Mouse (Mus musculus): Measurements from ENCODE around the gene Cmklr1.

Gene Cmklr1

GRCm38 (mm10) chr5:113670597-113670996 is 20.4 kb upstream of the Cmklr1 start:
- TF ChIP-seq GATA4 (IDR thresholded peaks at IDR 0.05; ENCODE audit: insufficient replicate concordance, low read length): no peak

- TF ChIP-seq GATA4 (IDR thresholded peaks at IDR 0.05; ENCODE audit: insufficient replicate concordance, low read length): no peak
Measured at GRCm38 (mm10) chr5:113670110-113670509, 19.9 kb upstream of the Cmklr1 start.

GRCm38 (mm10) chr5:113664629-113665195 is 14.5 kb upstream of the Cmklr1 start:
- no peak for TF ChIP-seq GATA4 (IDR thresholded peaks at IDR 0.05; ENCODE audit: insufficient replicate concordance, low read length)

- no peak for TF ChIP-seq GATA4 (IDR thresholded peaks at IDR 0.05; ENCODE audit: insufficient replicate concordance, low read length)
Measured at GRCm38 (mm10) chr5:113664127-113664526, 13.9 kb upstream of the Cmklr1 start.

GRCm38 (mm10) chr5:113660872-113661271 is 10.6 kb upstream of the Cmklr1 start:
- no peak for TF ChIP-seq GATA4 (IDR thresholded peaks at IDR 0.05; ENCODE audit: insufficient replicate concordance, low read length)

- TF ChIP-seq GATA4 (IDR thresholded peaks at IDR 0.05; ENCODE audit: insufficient replicate concordance, low read length): no peak
Measured at GRCm38 (mm10) chr5:113654821-113655220, 4.6 kb upstream of the Cmklr1 start.

- TF ChIP-seq GATA4 (IDR thresholded peaks at IDR 0.05; ENCODE audit: insufficient replicate concordance, low read length): no peak
Measured at GRCm38 (mm10) chr5:113654206-113654605, 4.0 kb upstream of the Cmklr1 start.

- TF ChIP-seq GATA4 (IDR thresholded peaks at IDR 0.05; ENCODE audit: insufficient replicate concordance, low read length): no peak
Measured at GRCm38 (mm10) chr5:113652215-113652614, 2.0 kb upstream of the Cmklr1 start.

- TF ChIP-seq GATA4 (IDR thresholded peaks at IDR 0.05; ENCODE audit: insufficient replicate concordance, low read length): no peak
Measured at GRCm38 (mm10) chr5:113648647-113649211, 1.5 kb downstream of the Cmklr1 start.

GRCm38 (mm10) chr5:113647141-113647540 is 3.1 kb downstream of the Cmklr1 start:
- TF ChIP-seq GATA4 (IDR thresholded peaks at IDR 0.05; ENCODE audit: insufficient replicate concordance, low read length): no peak

GRCm38 (mm10) chr5:113644520-113644919 is 5.7 kb downstream of the Cmklr1 start:
- no peak for TF ChIP-seq GATA4 (IDR thresholded peaks at IDR 0.05; ENCODE audit: insufficient replicate concordance, low read length)

- no peak for TF ChIP-seq GATA4 (IDR thresholded peaks at IDR 0.05; ENCODE audit: insufficient replicate concordance, low read length)
Measured at GRCm38 (mm10) chr5:113643107-113643848, 6.9 kb downstream of the Cmklr1 start.

- no peak for TF ChIP-seq GATA4 (IDR thresholded peaks at IDR 0.05; ENCODE audit: insufficient replicate concordance, low read length)
Measured at GRCm38 (mm10) chr5:113641066-113641465, 9.2 kb downstream of the Cmklr1 start.

- no peak for TF ChIP-seq GATA4 (IDR thresholded peaks at IDR 0.05; ENCODE audit: insufficient replicate concordance, low read length)
Measured at GRCm38 (mm10) chr5:113639126-113639525, 11.1 kb downstream of the Cmklr1 start.

GRCm38 (mm10) chr5:113638055-113638454 is 12.2 kb downstream of the Cmklr1 start:
- no peak for TF ChIP-seq GATA4 (IDR thresholded peaks at IDR 0.05; ENCODE audit: insufficient replicate concordance, low read length)

GRCm38 (mm10) chr5:113637631-113638030 is 12.6 kb downstream of the Cmklr1 start:
- TF ChIP-seq GATA4 (IDR thresholded peaks at IDR 0.05; ENCODE audit: insufficient replicate concordance, low read length): no peak

Measured in liver, adult (tissue).